Mouse (Mus musculus): ENCODE measurements around the gene Anxa9. TPM values are rescaled to one million over a fixed set of nuclear protein-coding genes. Genes with fewer than 3 reads are reported as not detected.

Gene Anxa9
- polyA plus RNA-seq, 1 experiment = 2.4 TPM

GRCm38 (mm10) chr3:95324454-95325144 lies 17.6 kb upstream of the Anxa9 start:
- TF ChIP-seq POLR2A (IDR thresholded peaks at IDR 0.05; ENCODE audit: extremely low read depth, insufficient read depth, low read length) (no peak), CTCF (IDR thresholded peaks at IDR 0.05; ENCODE audit: extremely low read depth, insufficient read depth, low read length) (0 out of 2 replicates have a peak, but pooled peaks have one; percentile 8)
- Histone ChIP-seq H3K27ac (ENCODE audit: insufficient read depth, low read length) (no peak overlapping the region), H3K4me1 (ENCODE audit: control insufficient read depth, insufficient read depth, low read length) (no peaks in the 10 kb centered on the region), H3K4me3 (ENCODE audit: insufficient read depth, low read length) (no peak overlapping the region)

DNA sequence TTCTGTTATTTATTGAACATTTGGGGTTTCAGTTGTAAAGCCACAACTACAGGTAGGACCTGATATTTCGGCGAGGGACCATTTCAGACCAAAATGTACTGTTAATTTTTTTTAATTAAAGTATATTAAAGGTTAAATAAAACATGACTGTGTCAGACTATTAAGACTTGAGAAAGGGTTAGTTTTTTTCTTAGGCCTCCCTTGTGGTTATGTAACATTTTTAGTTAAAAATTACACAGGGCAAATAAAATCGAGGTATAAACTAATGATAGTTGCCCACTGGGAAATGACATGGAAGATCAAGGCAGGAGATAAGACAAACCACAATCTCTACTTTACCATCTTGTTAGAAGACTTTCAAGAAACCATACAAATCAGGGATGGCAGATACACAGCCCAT lies 16.5 kb upstream of the Anxa9 start:
- no peak overlapping the region for H3K27ac ChIP-seq (ENCODE audit: insufficient read depth, low read length)
- TF ChIP-seq CTCF (IDR thresholded peaks at IDR 0.05; ENCODE audit: extremely low read depth, insufficient read depth, low read length) (no peak), POLR2A (IDR thresholded peaks at IDR 0.05; ENCODE audit: extremely low read depth, insufficient read depth, low read length) (no peak)

DNA sequence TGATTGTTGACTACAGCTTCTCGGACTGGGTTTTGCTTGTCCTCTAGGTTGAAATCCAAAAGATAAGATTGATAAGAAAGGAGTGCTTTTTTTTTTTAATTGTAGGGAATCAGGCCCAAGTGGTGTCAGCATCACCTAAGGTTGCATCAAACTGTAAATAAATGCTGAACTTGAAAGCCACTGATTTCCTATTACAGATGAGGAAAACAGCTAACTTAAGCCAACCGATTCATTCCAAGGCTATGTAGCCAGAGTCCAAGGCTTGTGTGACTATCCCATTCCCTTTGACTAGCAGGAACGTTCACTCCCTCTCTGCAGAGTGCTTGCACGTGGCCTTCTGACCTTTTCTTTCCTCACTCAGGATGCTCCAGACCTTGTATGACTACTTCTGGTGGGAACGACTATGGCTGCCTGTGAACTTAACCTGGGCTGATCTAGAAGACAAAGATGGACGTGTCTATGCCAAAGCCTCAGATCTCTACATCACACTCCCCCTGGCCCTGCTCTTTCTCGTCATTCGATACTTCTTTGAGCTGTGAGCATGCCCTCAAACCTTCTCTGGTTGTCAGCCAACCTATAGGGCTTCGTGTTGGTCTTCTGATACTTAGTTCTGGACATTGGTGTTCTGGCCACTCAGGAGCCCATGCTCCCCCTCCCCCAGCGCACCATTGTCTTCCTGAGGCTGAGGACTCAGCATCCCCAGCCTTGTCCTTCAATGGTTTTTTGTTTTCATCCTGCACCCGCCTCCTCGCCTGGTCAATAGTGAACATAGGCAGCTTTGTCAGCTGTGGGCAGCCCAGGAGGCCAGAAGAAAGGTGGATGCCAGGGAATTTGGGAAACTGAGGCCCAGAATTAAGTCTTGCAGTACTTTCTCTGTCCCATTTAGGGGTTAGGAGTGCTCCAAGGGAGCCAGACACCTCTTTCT lies 13.0 kb upstream of the Anxa9 start:
- Histone ChIP-seq H3K27ac (ENCODE audit: insufficient read depth, low read length) (peak overlapping the region; percentile 68), H3K4me1 (ENCODE audit: control insufficient read depth, insufficient read depth, low read length) (peaks cover 2% of the 10 kb centered on the region; the same call in 1 of the 2 replicates), H3K4me3 (ENCODE audit: insufficient read depth, low read length) (no peak overlapping the region)
- no peak for TF ChIP-seq POLR2A (IDR thresholded peaks at IDR 0.05; ENCODE audit: extremely low read depth, insufficient read depth, low read length)
- no peak for TF ChIP-seq CTCF (IDR thresholded peaks at IDR 0.05; ENCODE audit: extremely low read depth, insufficient read depth, low read length)

More for the DNA sequence above, 16.5 kb upstream of the Anxa9 start:
- Histone ChIP-seq H3K4me1 (ENCODE audit: control insufficient read depth, insufficient read depth, low read length) (no peaks in the 10 kb centered on the region), H3K4me3 (ENCODE audit: insufficient read depth, low read length) (no peak overlapping the region)

DNA sequence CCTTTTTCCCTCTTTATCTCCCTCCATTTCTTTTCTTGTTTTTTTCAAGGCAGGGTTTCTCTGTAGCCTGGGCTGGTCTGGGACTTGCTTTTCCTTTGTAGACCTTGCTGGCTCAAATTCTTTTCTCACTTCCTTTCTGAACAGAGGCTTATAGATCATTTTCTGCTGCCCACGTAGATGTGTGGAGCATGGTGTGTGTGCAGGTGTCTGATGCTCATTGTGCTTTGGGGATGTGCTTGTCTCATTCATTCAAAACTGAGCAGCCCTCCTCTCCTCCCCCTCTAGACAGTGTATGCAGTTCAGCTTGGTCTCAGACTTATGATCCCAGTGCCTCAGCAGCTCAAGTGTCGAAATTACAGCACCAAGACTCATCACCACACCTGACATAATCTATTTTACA lies 12.1 kb upstream of the Anxa9 start:
- peaks cover 2% of the 10 kb centered on the region; the same call in 1 of the 2 replicates for H3K4me1 ChIP-seq (ENCODE audit: control insufficient read depth, insufficient read depth, low read length)
- H3K4me3 ChIP-seq (ENCODE audit: insufficient read depth, low read length) = no peak overlapping the region
- 0 out of 2 replicates have a peak overlapping the region, but pooled peaks have one; percentile 0 for H3K27ac ChIP-seq (ENCODE audit: insufficient read depth, low read length)
- no peak for TF ChIP-seq POLR2A (IDR thresholded peaks at IDR 0.05; ENCODE audit: extremely low read depth, insufficient read depth, low read length)
- TF ChIP-seq CTCF (IDR thresholded peaks at IDR 0.05; ENCODE audit: extremely low read depth, insufficient read depth, low read length) = no peak

GRCm38 (mm10) chr3:95318548-95318947 lies 11.6 kb upstream of the Anxa9 start:
- Histone ChIP-seq H3K4me1 (ENCODE audit: control insufficient read depth, insufficient read depth, low read length) (peaks cover 2% of the 10 kb centered on the region; the same call in 1 of the 2 replicates), H3K4me3 (ENCODE audit: insufficient read depth, low read length) (no peak overlapping the region), H3K27ac (ENCODE audit: insufficient read depth, low read length) (peak overlapping the region; percentile 6; the same call in 1 of the 2 replicates)
- TF ChIP-seq CTCF (IDR thresholded peaks at IDR 0.05; ENCODE audit: extremely low read depth, insufficient read depth, low read length) (no peak), POLR2A (IDR thresholded peaks at IDR 0.05; ENCODE audit: extremely low read depth, insufficient read depth, low read length) (0 out of 2 replicates have a peak, but pooled peaks have one; percentile 39)

- no peak overlapping the region for H3K27ac ChIP-seq (ENCODE audit: insufficient read depth, low read length)
- TF ChIP-seq POLR2A (IDR thresholded peaks at IDR 0.05; ENCODE audit: extremely low read depth, insufficient read depth, low read length) = no peak
- TF ChIP-seq CTCF (IDR thresholded peaks at IDR 0.05; ENCODE audit: extremely low read depth, insufficient read depth, low read length) = peak; percentile 59
- peaks cover 2% of the 10 kb centered on the region; the same call in 1 of the 2 replicates for H3K4me1 ChIP-seq (ENCODE audit: control insufficient read depth, insufficient read depth, low read length)
- H3K4me3 ChIP-seq (ENCODE audit: insufficient read depth, low read length) = no peak overlapping the region
Observed at GRCm38 (mm10) chr3:95317414-95318080, 10.6 kb upstream of the Anxa9 start.

GRCm38 (mm10) chr3:95315844-95316550 lies 9.0 kb upstream of the Anxa9 start:
- peak overlapping the region; percentile 47 for H3K27ac ChIP-seq (ENCODE audit: insufficient read depth, low read length)
- no peak for TF ChIP-seq CTCF (IDR thresholded peaks at IDR 0.05; ENCODE audit: extremely low read depth, insufficient read depth, low read length)
- no peak for TF ChIP-seq POLR2A (IDR thresholded peaks at IDR 0.05; ENCODE audit: extremely low read depth, insufficient read depth, low read length)
- H3K4me1 ChIP-seq (ENCODE audit: control insufficient read depth, insufficient read depth, low read length) = peaks cover 2% of the 10 kb centered on the region; the same call in 1 of the 2 replicates
- peak overlapping the region; percentile 51 for H3K4me3 ChIP-seq (ENCODE audit: insufficient read depth, low read length)

DNA sequence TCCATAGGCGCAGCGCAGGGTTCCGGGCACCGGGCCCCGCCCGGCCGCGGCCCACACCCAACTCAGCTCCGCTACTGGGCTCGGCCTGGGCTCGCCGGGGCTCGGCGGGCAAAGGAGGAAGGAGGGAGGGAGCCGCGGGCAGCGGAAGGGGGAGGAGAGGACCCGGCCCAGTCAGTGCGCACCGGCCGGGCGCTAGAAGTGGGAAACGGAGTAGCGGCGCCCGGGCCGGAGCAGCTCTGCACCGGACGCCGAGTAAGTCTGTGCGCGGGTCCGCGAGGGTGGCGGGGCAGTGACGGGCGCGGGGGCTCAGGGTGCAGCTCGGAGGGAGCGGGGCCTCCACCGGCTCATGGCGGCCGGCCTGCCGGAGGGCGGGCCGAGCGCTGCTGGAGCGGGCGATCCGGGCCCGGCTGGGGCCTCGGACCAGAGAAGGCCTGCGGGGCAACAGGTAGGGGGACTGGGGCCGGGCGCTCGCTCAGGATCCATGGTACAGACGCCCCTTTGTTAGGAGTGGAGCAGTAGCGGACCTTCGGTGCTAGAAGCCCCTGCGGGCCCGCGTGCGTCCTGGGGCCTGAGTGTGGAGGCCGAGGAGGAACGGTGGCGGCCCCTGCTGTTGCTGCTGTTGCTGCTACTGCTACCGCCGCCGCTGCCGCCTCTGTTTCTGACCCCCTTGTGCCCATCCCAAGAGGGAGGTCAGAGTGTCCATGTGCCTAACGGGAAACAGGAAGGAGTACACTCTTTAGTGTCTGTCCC lies 8.3 kb upstream of the Anxa9 start:
- Histone ChIP-seq H3K4me1 (ENCODE audit: control insufficient read depth, insufficient read depth, low read length) (peaks cover 2% of the 10 kb centered on the region; the same call in 1 of the 2 replicates), H3K4me3 (ENCODE audit: insufficient read depth, low read length) (peak overlapping the region; percentile 51), H3K27ac (ENCODE audit: insufficient read depth, low read length) (peak overlapping the region; percentile 47)
- TF ChIP-seq POLR2A (IDR thresholded peaks at IDR 0.05; ENCODE audit: extremely low read depth, insufficient read depth, low read length) (no peak), CTCF (IDR thresholded peaks at IDR 0.05; ENCODE audit: extremely low read depth, insufficient read depth, low read length) (no peak)

Data from cortical plate, adult 2 months (tissue).